Mouse (Mus musculus) erythroblast, adult 5-6 weeks (primary cell): ENCODE data around the gene Bcorl1. TPM values are rescaled to one million over a fixed set of nuclear protein-coding genes. Genes with fewer than 3 reads are reported as not detected.

Source experiments
- ATAC-seq: replicated peaks from 2 replicates; pipeline ENCODE4 v1.8.0; 2016; ENCODE audit warnings: moderate number of reproducible peaks, mild to moderate bottlenecking, moderate TSS enrichment, inconsistent platforms; ENCODE audit not compliant: poor library complexity, low FRiP score, severe bottlenecking
- total RNA-seq, 2 experiments: library from RNA; stranded (forward) in 1 of 2; stranded (reverse) in 1 of 2; fragments of 150-400 nt in 1 of 2; fragments of 200-764, 138-1000 nt in 1 of 2; gene quantifications; 2 replicates each; pipeline versions ENCODE4 v1.2.3 to v1.2.4; 2015 to 2017; ENCODE audit warnings: low replicate concordance in 2 of 2

Bcorl1 gene
- total RNA-seq, 2 experiments from 2014 or later: 4.6 to 23.8 TPM

DNA sequence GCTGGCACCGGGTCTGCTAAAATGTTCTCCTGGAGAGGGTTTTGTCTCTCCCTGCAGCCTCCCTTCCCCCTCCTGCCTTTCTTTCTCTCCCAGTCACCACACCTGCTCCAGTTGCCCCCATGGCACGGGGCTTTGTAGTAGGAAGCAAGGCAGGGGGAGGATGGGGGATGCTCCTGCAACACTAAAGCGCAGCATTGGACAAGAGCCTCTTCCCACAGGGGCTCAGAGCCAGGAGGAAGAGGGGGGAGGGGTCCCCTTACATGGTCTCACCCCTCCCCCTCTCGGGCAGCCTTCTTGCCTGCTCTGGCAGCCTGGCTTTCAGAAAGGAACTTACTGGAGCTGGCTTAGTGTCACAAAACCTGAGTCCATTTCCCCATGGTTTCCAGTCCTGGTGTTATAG is 44.8 kb downstream of the Bcorl1 start:
- no peak for ATAC-seq

DNA sequence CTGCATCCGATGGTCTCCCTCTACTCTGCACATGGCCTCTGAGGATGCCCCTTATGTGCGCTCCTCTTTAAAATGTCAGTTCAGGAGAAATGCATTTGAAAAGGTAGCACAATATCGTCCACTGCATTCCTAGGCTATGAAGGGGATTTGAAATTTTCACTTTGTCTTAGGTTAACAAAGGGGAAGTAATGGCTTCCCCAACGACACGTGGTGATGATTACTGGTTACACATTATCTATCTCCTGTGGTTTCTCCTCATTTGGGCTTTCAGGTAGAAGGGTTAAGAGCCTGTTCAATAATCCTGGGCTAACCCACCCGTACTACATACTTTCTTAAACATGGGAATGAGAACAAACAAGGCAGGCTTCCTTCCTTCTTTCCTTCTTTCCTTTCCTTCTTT is 48.2 kb downstream of the Bcorl1 start:
- no peak for ATAC-seq

DNA sequence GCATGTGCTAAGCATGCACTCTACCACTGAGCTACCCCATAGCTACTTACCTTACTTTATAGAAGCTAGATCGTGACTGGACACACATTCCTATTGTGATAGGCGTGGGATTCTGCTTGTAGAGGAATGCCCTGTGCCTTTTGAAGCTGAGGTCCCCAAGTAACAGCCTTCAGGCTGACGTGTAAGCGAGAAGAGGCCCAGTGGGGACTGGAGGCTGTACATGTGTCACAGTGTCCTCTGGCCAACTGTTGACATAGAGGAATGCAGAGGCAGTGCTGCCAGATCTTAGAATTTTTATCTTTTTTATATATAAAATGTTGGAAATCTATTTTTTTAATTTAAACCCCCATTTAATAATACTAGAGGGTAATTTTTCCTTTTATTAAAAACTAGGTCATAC is 58.8 kb downstream of the Bcorl1 start:
- no peak for ATAC-seq

GRCm38 (mm10) chrX:48405141-48405540 is 64.0 kb downstream of the Bcorl1 start:
- no peak for ATAC-seq

GRCm38 (mm10) chrX:48409611-48410387 is 68.6 kb downstream of the Bcorl1 start:
- ATAC-seq: peak; percentile 92

- ATAC-seq: 0 out of 2 replicates have a peak, but pooled peaks have one; percentile 2
Observed at GRCm38 (mm10) chrX:48410388-48410776, 69.2 kb downstream of the Bcorl1 start.

DNA sequence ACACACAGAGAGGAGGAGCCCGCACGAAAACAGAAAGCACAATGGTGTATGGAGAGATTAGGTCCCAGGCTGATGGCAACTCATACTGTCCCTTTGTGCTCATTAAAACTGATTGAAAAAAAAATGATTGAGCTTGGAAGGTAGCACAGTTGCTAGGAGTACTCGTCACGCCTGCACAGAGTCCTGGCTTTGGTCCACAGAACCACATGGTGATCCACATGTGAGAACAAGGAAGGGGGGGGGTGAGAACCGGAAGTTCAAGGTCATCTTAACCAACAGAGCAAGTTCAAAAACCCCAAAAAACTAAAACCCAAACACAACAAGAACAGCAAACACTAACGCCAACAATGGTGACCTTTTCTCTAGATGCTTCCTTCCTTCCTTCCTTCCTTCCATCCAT is 71.5 kb downstream of the Bcorl1 start:
- no peak for ATAC-seq

GRCm38 (mm10) chrX:48414291-48414690 is 73.1 kb downstream of the Bcorl1 start:
- ATAC-seq: no peak

- no peak for ATAC-seq
Observed at GRCm38 (mm10) chrX:48418417-48418816, 77.3 kb downstream of the Bcorl1 start.

DNA sequence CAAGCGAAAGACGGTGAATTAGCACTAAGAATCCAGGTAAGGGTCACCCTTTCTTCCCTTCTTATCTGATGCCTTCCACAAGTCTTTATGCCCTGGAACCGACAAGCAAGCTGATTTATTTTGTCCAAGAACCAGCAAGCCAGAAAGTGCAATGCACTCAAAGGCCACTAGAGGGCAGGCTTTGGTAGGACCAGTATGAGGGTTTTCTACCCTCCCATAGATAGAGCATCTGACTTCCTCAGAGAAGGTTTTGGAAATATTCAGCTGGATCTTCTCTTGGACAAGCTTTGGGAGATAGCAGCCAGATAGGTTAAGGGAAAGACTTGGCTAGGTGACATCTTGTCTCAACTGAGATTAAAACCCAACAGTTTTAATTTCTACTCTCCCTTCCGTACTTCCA is 81.8 kb downstream of the Bcorl1 start:
- ATAC-seq: peak; percentile 76

GRCm38 (mm10) chrX:48423671-48424070 is 82.5 kb downstream of the Bcorl1 start:
- no peak for ATAC-seq

GRCm38 (mm10) chrX:48424583-48424982 is 83.4 kb downstream of the Bcorl1 start:
- 0 out of 2 replicates have a peak, but pooled peaks have one; percentile 33 for ATAC-seq

GRCm38 (mm10) chrX:48425280-48425679 is 84.1 kb downstream of the Bcorl1 start:
- peak; percentile 78 for ATAC-seq

GRCm38 (mm10) chrX:48428241-48428640 is 87.1 kb downstream of the Bcorl1 start:
- no peak for ATAC-seq

- no peak for ATAC-seq
Observed at GRCm38 (mm10) chrX:48428642-48429041, 87.5 kb downstream of the Bcorl1 start.

GRCm38 (mm10) chrX:48429100-48429499 is 87.9 kb downstream of the Bcorl1 start:
- no peak for ATAC-seq

DNA sequence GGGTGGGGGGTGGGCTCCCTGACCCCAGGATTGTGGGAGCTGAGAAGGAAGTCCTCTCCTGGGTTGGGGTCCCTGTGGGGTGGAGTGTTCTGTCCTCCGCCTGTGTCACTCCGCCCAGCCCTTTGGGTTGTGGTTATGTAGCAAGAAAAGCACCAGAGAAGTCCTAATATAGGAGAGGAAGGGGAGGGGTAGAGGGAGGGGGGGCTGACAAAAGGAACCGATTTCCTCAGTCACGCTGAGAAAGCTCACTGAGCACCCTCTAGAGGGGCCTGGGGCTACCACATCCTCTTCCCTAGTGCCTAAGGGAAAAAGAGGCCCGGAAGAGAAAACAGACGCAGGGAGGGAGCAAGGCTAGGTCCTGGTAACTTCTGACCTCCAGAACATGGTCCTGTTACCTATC is 88.4 kb downstream of the Bcorl1 start:
- no peak for ATAC-seq

DNA sequence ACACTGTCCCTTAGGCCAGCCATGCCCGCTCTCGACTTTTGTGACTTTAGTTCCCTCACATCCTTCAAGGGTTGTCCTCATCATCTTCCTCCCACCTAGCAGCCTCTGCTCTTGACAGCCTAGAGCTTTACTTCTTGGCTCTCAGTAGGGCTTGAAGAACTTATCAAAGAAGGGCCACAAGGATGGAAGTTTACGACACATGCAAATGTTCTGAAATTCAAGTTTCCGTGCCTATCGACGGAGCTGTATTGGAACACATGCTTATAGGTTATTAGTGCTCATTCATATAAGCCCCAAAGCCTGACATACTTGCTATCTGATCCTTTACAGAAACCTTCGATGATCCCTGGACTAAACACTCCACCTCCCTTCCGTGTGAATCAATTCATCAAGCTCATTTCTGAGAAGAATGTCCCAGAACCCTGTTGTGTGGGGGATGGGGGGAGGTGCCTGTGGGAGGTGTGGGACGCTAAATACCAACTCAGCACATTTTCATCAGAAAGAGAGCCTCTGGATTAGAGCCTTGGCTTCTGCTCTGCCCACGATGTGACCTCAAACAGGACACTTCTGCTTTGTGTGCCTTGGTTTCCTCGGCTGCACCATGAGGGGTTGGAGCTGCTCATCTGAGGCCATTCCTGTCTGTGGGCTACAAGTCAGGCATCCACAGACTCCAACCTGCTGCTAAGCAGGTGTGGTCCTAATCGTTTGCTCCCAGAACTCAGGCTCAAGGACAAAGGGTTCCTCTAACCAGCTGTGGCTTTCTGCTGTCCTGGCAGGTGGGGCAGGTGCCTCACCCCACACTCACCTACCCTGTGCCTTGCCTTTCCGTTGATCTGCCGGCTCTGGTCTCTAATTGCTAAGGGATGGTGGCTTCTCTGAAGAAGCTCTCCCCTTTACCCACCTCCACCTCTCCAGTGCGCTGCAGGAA is 91.7 kb downstream of the Bcorl1 start:
- no peak for ATAC-seq

GRCm38 (mm10) chrX:48433527-48433899 is 92.4 kb downstream of the Bcorl1 start:
- ATAC-seq: no peak

- no peak for ATAC-seq
Observed at GRCm38 (mm10) chrX:48434251-48434650, 93.1 kb downstream of the Bcorl1 start.

- no peak for ATAC-seq
Observed at GRCm38 (mm10) chrX:48435477-48435900, 94.3 kb downstream of the Bcorl1 start.
